Mouse (Mus musculus): ENCODE measurements around the gene Trmt10c. TPM values are rescaled to one million over a fixed set of nuclear protein-coding genes. Genes with fewer than 3 reads are reported as not detected.

The Trmt10c gene
- polyA plus RNA-seq (2014; fragmentation: Nextera tagmentation; extraction: Ambion mirVana), result 32.8 and 34.3 TPM in 2 replicates

GRCm38 (mm10) chr16:56037138-56038010 lies at the start of gene Trmt10c:
Gene Trmt10c, minus strand, starts transcription at chr16:56037819.
- H3K4me3 ChIP-seq (ENCODE audit: low read length), result peak within 1 kb of the TSS; percentile 66
- under 1% methylated on average over 63 of the region's 63 CpGs for WGBS
- H3K27me3 ChIP-seq (ENCODE audit: control insufficient read depth, insufficient read depth, low read length), result no peaks in the 10 kb centered on the region
- H3K27ac ChIP-seq (ENCODE audit: low read depth, low read length), result peak within 1 kb of the TSS; percentile 90
- peak; percentile 100 for ATAC-seq (ENCODE audit: low FRiP score, low TSS enrichment)
- peak within 1 kb of the TSS; percentile 84 for H3K4me2 ChIP-seq (replicated peaks; ENCODE audit: low read depth, low read length)
- H3K9me3 ChIP-seq (ENCODE audit: control insufficient read depth, low read length), result no peaks in the 10 kb centered on the region
- H3K4me1 ChIP-seq (ENCODE audit: control insufficient read depth, insufficient read depth, low read length), result peaks cover 10% of the 10 kb centered on the region; the same call in 1 of the 2 replicates
- peaks cover 30% of the 10 kb centered on the region for H3K36me3 ChIP-seq (ENCODE audit: control insufficient read depth, insufficient read depth, low read length)
- peak within 1 kb of the TSS; percentile 93 for H3K9ac ChIP-seq (ENCODE audit: low read depth, low read length)

GRCm38 (mm10) chr16:56086336-56086735 lies 48.7 kb upstream of the Trmt10c start:
- no peaks in the 10 kb centered on the region for H3K9me3 ChIP-seq (ENCODE audit: control insufficient read depth, low read length)
- WGBS, result 99% methylated on average over 2 of the region's 2 CpGs

GRCm38 (mm10) chr16:56081691-56082090 lies 44.1 kb upstream of the Trmt10c start:
- Histone ChIP-seq H3K9me3 (ENCODE audit: control insufficient read depth, low read length) (no peaks in the 10 kb centered on the region), H3K4me1 (ENCODE audit: control insufficient read depth, insufficient read depth, low read length) (peaks cover 2% of the 10 kb centered on the region; the same call in 1 of the 2 replicates), H3K36me3 (ENCODE audit: control insufficient read depth, insufficient read depth, low read length) (no peaks in the 10 kb centered on the region), H3K9ac (ENCODE audit: low read depth, low read length) (no peak overlapping the region), H3K27me3 (ENCODE audit: control insufficient read depth, insufficient read depth, low read length) (no peaks in the 10 kb centered on the region), H3K27ac (ENCODE audit: low read depth, low read length) (no peak overlapping the region), H3K4me3 (ENCODE audit: low read length) (no peak overlapping the region), H3K4me2 (replicated peaks; ENCODE audit: low read depth, low read length) (no peak overlapping the region)
- ATAC-seq (ENCODE audit: low FRiP score, low TSS enrichment), result no peak
- 90% methylated on average over 4 of the region's 4 CpGs for WGBS

More at GRCm38 (mm10) chr16:56086336-56086735, 48.7 kb upstream of the Trmt10c start:
- Histone ChIP-seq H3K4me1 (ENCODE audit: control insufficient read depth, insufficient read depth, low read length) (no peaks in the 10 kb centered on the region), H3K9ac (ENCODE audit: low read depth, low read length) (no peak overlapping the region), H3K4me3 (ENCODE audit: low read length) (no peak overlapping the region), H3K27ac (ENCODE audit: low read depth, low read length) (no peak overlapping the region), H3K27me3 (ENCODE audit: control insufficient read depth, insufficient read depth, low read length) (no peaks in the 10 kb centered on the region), H3K36me3 (ENCODE audit: control insufficient read depth, insufficient read depth, low read length) (no peaks in the 10 kb centered on the region), H3K4me2 (replicated peaks; ENCODE audit: low read depth, low read length) (no peak overlapping the region)
- ATAC-seq (ENCODE audit: low FRiP score, low TSS enrichment), result no peak

GRCm38 (mm10) chr16:56079419-56079818 lies 41.8 kb upstream of the Trmt10c start:
- no peak overlapping the region for H3K4me2 ChIP-seq (replicated peaks; ENCODE audit: low read depth, low read length)
- no peak for ATAC-seq (ENCODE audit: low FRiP score, low TSS enrichment)
- H3K27me3 ChIP-seq (ENCODE audit: control insufficient read depth, insufficient read depth, low read length), result no peaks in the 10 kb centered on the region
- H3K27ac ChIP-seq (ENCODE audit: low read depth, low read length), result no peak overlapping the region
- peaks cover 5% of the 10 kb centered on the region; the same call in 1 of the 2 replicates for H3K4me1 ChIP-seq (ENCODE audit: control insufficient read depth, insufficient read depth, low read length)
- H3K9me3 ChIP-seq (ENCODE audit: control insufficient read depth, low read length), result no peaks in the 10 kb centered on the region
- no peak overlapping the region for H3K9ac ChIP-seq (ENCODE audit: low read depth, low read length)
- 95% methylated on average over 1 of the region's 1 CpGs for WGBS
- no peak overlapping the region for H3K4me3 ChIP-seq (ENCODE audit: low read length)
- no peaks in the 10 kb centered on the region for H3K36me3 ChIP-seq (ENCODE audit: control insufficient read depth, insufficient read depth, low read length)

GRCm38 (mm10) chr16:56076121-56076869 lies 38.7 kb upstream of the Trmt10c start:
- whole genome bisulfite sequencing, result 13% methylated on average over 11 of the region's 11 CpGs
- ATAC-seq (ENCODE audit: low FRiP score, low TSS enrichment), result no peak

GRCm38 (mm10) chr16:56075222-56076111 lies 37.8 kb upstream of the Trmt10c start:
- Histone ChIP-seq H3K4me3 (ENCODE audit: low read length) (peak overlapping the region; percentile 78), H3K4me2 (replicated peaks; ENCODE audit: low read depth, low read length) (peak overlapping the region; percentile 53), H3K27ac (ENCODE audit: low read depth, low read length) (peak overlapping the region; percentile 92), H3K27me3 (ENCODE audit: control insufficient read depth, insufficient read depth, low read length) (no peaks in the 10 kb centered on the region), H3K9ac (ENCODE audit: low read depth, low read length) (peak overlapping the region; percentile 71), H3K36me3 (ENCODE audit: control insufficient read depth, insufficient read depth, low read length) (no peaks in the 10 kb centered on the region), H3K9me3 (ENCODE audit: control insufficient read depth, low read length) (no peaks in the 10 kb centered on the region), H3K4me1 (ENCODE audit: control insufficient read depth, insufficient read depth, low read length) (peaks cover 5% of the 10 kb centered on the region; the same call in 1 of the 2 replicates)
- ATAC-seq (ENCODE audit: low FRiP score, low TSS enrichment), result peak; percentile 89
- 1% methylated on average over 37 of the region's 66 CpGs for WGBS

More at GRCm38 (mm10) chr16:56076121-56076869, 38.7 kb upstream of the Trmt10c start:
- no peaks in the 10 kb centered on the region for H3K36me3 ChIP-seq (ENCODE audit: control insufficient read depth, insufficient read depth, low read length)
- H3K9me3 ChIP-seq (ENCODE audit: control insufficient read depth, low read length), result no peaks in the 10 kb centered on the region
- no peaks in the 10 kb centered on the region for H3K27me3 ChIP-seq (ENCODE audit: control insufficient read depth, insufficient read depth, low read length)
- peak overlapping the region; percentile 71; the same call in 1 of the 2 replicates for H3K9ac ChIP-seq (ENCODE audit: low read depth, low read length)
- peaks cover 5% of the 10 kb centered on the region; the same call in 1 of the 2 replicates for H3K4me1 ChIP-seq (ENCODE audit: control insufficient read depth, insufficient read depth, low read length)
- H3K4me2 ChIP-seq (replicated peaks; ENCODE audit: low read depth, low read length), result peak overlapping the region; percentile 53
- peak overlapping the region; percentile 92; the same call in 1 of the 2 replicates for H3K27ac ChIP-seq (ENCODE audit: low read depth, low read length)
- peak overlapping the region; percentile 78 for H3K4me3 ChIP-seq (ENCODE audit: low read length)

- 75% methylated on average over 5 of the region's 5 CpGs for WGBS
- H3K4me3 ChIP-seq (ENCODE audit: low read length), result no peak overlapping the region
- H3K4me2 ChIP-seq (replicated peaks; ENCODE audit: low read depth, low read length), result no peak overlapping the region; the same call in 1 of the 2 replicates
Observed at GRCm38 (mm10) chr16:56074565-56074964, 36.9 kb upstream of the Trmt10c start.

GRCm38 (mm10) chr16:56074122-56074521 lies 36.5 kb upstream of the Trmt10c start:
- H3K36me3 ChIP-seq (ENCODE audit: control insufficient read depth, insufficient read depth, low read length), result no peaks in the 10 kb centered on the region
- H3K9me3 ChIP-seq (ENCODE audit: control insufficient read depth, low read length), result no peaks in the 10 kb centered on the region
- H3K27ac ChIP-seq (ENCODE audit: low read depth, low read length), result no peak overlapping the region
- ATAC-seq (ENCODE audit: low FRiP score, low TSS enrichment), result 0 out of 2 replicates have a peak, but pooled peaks have one; percentile 8
- 90% methylated on average over 1 of the region's 1 CpGs for WGBS
- no peak overlapping the region for H3K4me3 ChIP-seq (ENCODE audit: low read length)
- H3K9ac ChIP-seq (ENCODE audit: low read depth, low read length), result no peak overlapping the region
- no peak overlapping the region for H3K4me2 ChIP-seq (replicated peaks; ENCODE audit: low read depth, low read length)
- H3K4me1 ChIP-seq (ENCODE audit: control insufficient read depth, insufficient read depth, low read length), result peaks cover 5% of the 10 kb centered on the region; the same call in 1 of the 2 replicates
- H3K27me3 ChIP-seq (ENCODE audit: control insufficient read depth, insufficient read depth, low read length), result no peaks in the 10 kb centered on the region

More at GRCm38 (mm10) chr16:56074565-56074964, 36.9 kb upstream of the Trmt10c start:
- no peak for ATAC-seq (ENCODE audit: low FRiP score, low TSS enrichment)
- Histone ChIP-seq H3K27me3 (ENCODE audit: control insufficient read depth, insufficient read depth, low read length) (no peaks in the 10 kb centered on the region), H3K27ac (ENCODE audit: low read depth, low read length) (no peak overlapping the region), H3K9me3 (ENCODE audit: control insufficient read depth, low read length) (no peaks in the 10 kb centered on the region), H3K36me3 (ENCODE audit: control insufficient read depth, insufficient read depth, low read length) (no peaks in the 10 kb centered on the region), H3K9ac (ENCODE audit: low read depth, low read length) (0 out of 2 replicates have a peak overlapping the region, but pooled peaks have one; percentile 71), H3K4me1 (ENCODE audit: control insufficient read depth, insufficient read depth, low read length) (peaks cover 5% of the 10 kb centered on the region; the same call in 1 of the 2 replicates)
